Comparison of ENCODE assay signal across 8 mouse cellular contexts in the genomic region with DNA sequence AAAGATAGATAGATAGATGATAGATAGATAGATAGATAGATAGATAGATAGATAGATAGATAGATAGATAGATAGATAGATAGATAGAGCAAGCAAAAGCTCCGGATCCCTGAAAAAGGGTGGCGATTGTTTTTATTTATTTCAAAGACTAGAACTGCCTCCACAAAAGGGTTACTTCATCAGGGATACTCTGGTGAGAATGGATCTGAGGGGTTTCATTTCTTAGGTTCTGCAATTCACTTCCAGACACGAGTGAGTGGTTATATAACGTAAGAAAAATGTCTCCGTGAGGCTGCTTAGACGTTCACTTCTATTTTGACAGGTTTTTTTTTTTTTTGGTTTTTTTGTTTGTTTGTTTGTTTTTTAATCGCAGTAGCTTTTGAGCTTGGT. TPM values are rescaled to one million over a fixed set of nuclear protein-coding genes. Genes with fewer than 3 reads are reported as not detected.
DNase-seq lines count a peak whose midpoint lies in the region; ATAC-seq and TF ChIP-seq lines count a peak whose summit lies in the region.

No protein-coding gene starts in this region.

- DNase-seq in heart, adult 2 months: no peak
- DNase-seq in heart, adult 11 months: no peak
- peak; percentile 10 for DNase-seq in 416B (ENCODE audit: low read depth)
- no peak for DNase-seq in gastrocnemius, postnatal 4 days (ENCODE audit: low spot score in 2 of 2)
- DNase-seq in gastrocnemius, adult 18-20 months (ENCODE audit: low spot score): no peak
- DNase-seq in urinary bladder, postnatal 14 days (ENCODE audit: low spot score): no peak

- peak; percentile 46; the same call in 1 of the 2 replicates for ATAC-seq in forebrain, embryonic 15.5 days (replicated peaks)
- ATAC-seq in liver, embryonic 16.5 days (ENCODE audit: low read depth): no peak

- no peak for TF ChIP-seq POLR2A in heart, adult 2 months (IDR thresholded peaks at IDR 0.05; ENCODE audit: insufficient read depth, low read depth, low read length)

- no peaks in the 10 kb centered on the region for H3K36me3 ChIP-seq in heart, adult 2 months (ENCODE audit: control insufficient read depth, insufficient read depth, low read length)
- no peaks in the 10 kb centered on the region for H3K36me3 ChIP-seq in forebrain, embryonic 15.5 days
- no peaks in the 10 kb centered on the region for H3K36me3 ChIP-seq in liver, embryonic 16.5 days (ENCODE audit: control insufficient read depth, insufficient read depth)

- no peaks in the 10 kb centered on the region for H3K4me1 ChIP-seq in heart, adult 2 months (ENCODE audit: control insufficient read depth, insufficient read depth, low read length)
- H3K4me1 ChIP-seq in forebrain, embryonic 15.5 days: 0 out of 2 replicates have a peak, but pooled peaks cover 3% of the 10 kb centered on the region
- H3K4me1 ChIP-seq in liver, embryonic 16.5 days (ENCODE audit: control insufficient read depth, low read depth, low read length): no peaks in the 10 kb centered on the region

- peak overlapping the region; percentile 40 for H3K4me2 ChIP-seq in forebrain, embryonic 15.5 days (replicated peaks)
- peak overlapping the region; percentile 68 for H3K4me2 ChIP-seq in liver, embryonic 16.5 days (ENCODE audit: low read depth, low read length)

- 40% methylated on average over 7 of the region's 7 CpGs for WGBS in heart, adult 2 months
- WGBS in forebrain, embryonic 15.5 days: 28% methylated on average over 7 of the region's 7 CpGs
- WGBS in liver, embryonic 16.5 days (ENCODE audit: insufficient replicate concordance): 29% methylated on average over 7 of the region's 7 CpGs

- no peaks in the 10 kb centered on the region for H3K27me3 ChIP-seq in heart, adult 2 months (ENCODE audit: control insufficient read depth, insufficient read depth, low read length)
- no peaks in the 10 kb centered on the region for H3K27me3 ChIP-seq in forebrain, embryonic 15.5 days
- H3K27me3 ChIP-seq in liver, embryonic 16.5 days (ENCODE audit: control insufficient read depth, insufficient read depth, low read depth, low read length): no peaks in the 10 kb centered on the region

- H3K79me2 ChIP-seq in heart, adult 2 months (replicated peaks; ENCODE audit: control insufficient read depth, insufficient read depth, low read length): no peaks in the 10 kb centered on the region

- no peak overlapping the region for H3K9ac ChIP-seq in heart, adult 2 months (ENCODE audit: low read depth, low read length)
- no peak overlapping the region for H3K9ac ChIP-seq in forebrain, embryonic 15.5 days (replicated peaks)
- H3K9ac ChIP-seq in liver, embryonic 16.5 days (ENCODE audit: low read depth, low read length): peak overlapping the region; percentile 5; the same call in 1 of the 2 replicates

- H3K9me3 ChIP-seq in forebrain, embryonic 15.5 days: no peaks in the 10 kb centered on the region
- H3K9me3 ChIP-seq in liver, embryonic 16.5 days (replicated peaks; ENCODE audit: control insufficient read depth, low read length): no peaks in the 10 kb centered on the region

- TF ChIP-seq EP300 in heart, adult 2 months (IDR thresholded peaks at IDR 0.05; ENCODE audit: insufficient read depth, low read depth, low read length): no peak

- H3K27ac ChIP-seq in heart, adult 2 months: no peak overlapping the region
- H3K27ac ChIP-seq in forebrain, embryonic 15.5 days (replicated peaks): 0 out of 2 replicates have a peak overlapping the region, but pooled peaks have one; percentile 5
- H3K27ac ChIP-seq in liver, embryonic 16.5 days (ENCODE audit: low read length): no peak overlapping the region

- intact Hi-C loops in heart, adult 2 months (cut with DNase I): loop anchor here (5.0 kb wide), 1 partner anchor 454 kb away; the partner anchor contains the start of gene Tmem164

- no peak for TF ChIP-seq CTCF in heart, adult 2 months (IDR thresholded peaks at IDR 0.05)

- peak overlapping the region; percentile 26; the same call in 1 of the 2 replicates for H3K4me3 ChIP-seq in heart, adult 2 months
- peak overlapping the region; percentile 58 for H3K4me3 ChIP-seq in forebrain, embryonic 15.5 days
- H3K4me3 ChIP-seq in liver, embryonic 16.5 days (ENCODE audit: low read depth, low read length): peak overlapping the region; percentile 69

RNA-seq across cellular contexts. Expression of gene Nxt2, which starts 2.2 kb away (rescaled TPM):
- 1 to 10 TPM; 6.9 to 7.4 TPM for total RNA-seq in heart, adult 2 months (2021)
- 2.7 and 5.2 TPM in 2 replicates for polyA plus RNA-seq in heart, adult 2 months (2012; rRNA removed)
- polyA plus RNA-seq in forebrain, embryonic 15.5 days (2015; fragmentation: Nextera tagmentation; extraction: Ambion mirVana): 22.5 and 24.4 TPM in 2 replicates
- 7.7 and 9.1 TPM in 2 replicates for polyA plus RNA-seq in liver, embryonic 16.5 days (2015; fragmentation: Nextera tagmentation; extraction: Ambion mirVana)
- total RNA-seq in gastrocnemius, postnatal 4 days (2021): 1 to 10 TPM; 4.0 to 4.7 TPM
- total RNA-seq in gastrocnemius, adult 18-20 months (2021): 1 to 10 TPM; 3.4 to 4.2 TPM

RNA-seq across cellular contexts. Expression of gene Gucy2f, which starts 32.0 kb away (rescaled TPM):
- not detected for total RNA-seq in heart, adult 2 months (2021)
- polyA plus RNA-seq in heart, adult 2 months (2012; rRNA removed): not detected in 2 replicates
- 0.03 and 0.08 TPM in 2 replicates for polyA plus RNA-seq in forebrain, embryonic 15.5 days (2015; fragmentation: Nextera tagmentation; extraction: Ambion mirVana)
- not detected in 2 replicates for polyA plus RNA-seq in liver, embryonic 16.5 days (2015; fragmentation: Nextera tagmentation; extraction: Ambion mirVana)
- under 1 TPM in 1 of 2 experiments, not detected in 1; 0.03 TPM for total RNA-seq in gastrocnemius, postnatal 4 days (2021)
- not detected for total RNA-seq in gastrocnemius, adult 18-20 months (2021)
